Mouse (Mus musculus) olfactory bulb, adult 2 months (tissue): ENCODE measurements around the gene Tmem144.

Experiments
- CTCF ChIP-seq: fragments of 200-500 bp; IDR thresholded peaks from 2 replicates; pipeline ENCODE4 v1.5.1; 2012; ENCODE audit warnings: low read depth, mild to moderate bottlenecking, low read length, moderate library complexity; ENCODE audit not compliant: insufficient read depth
- POLR2A ChIP-seq: fragments of 200-500 bp; IDR thresholded peaks from 2 replicates; pipeline ENCODE4 v1.6.1; 2012; ENCODE audit warnings: mild to moderate bottlenecking, low read depth, low read length, moderate library complexity; ENCODE audit not compliant: insufficient read depth

DNA sequence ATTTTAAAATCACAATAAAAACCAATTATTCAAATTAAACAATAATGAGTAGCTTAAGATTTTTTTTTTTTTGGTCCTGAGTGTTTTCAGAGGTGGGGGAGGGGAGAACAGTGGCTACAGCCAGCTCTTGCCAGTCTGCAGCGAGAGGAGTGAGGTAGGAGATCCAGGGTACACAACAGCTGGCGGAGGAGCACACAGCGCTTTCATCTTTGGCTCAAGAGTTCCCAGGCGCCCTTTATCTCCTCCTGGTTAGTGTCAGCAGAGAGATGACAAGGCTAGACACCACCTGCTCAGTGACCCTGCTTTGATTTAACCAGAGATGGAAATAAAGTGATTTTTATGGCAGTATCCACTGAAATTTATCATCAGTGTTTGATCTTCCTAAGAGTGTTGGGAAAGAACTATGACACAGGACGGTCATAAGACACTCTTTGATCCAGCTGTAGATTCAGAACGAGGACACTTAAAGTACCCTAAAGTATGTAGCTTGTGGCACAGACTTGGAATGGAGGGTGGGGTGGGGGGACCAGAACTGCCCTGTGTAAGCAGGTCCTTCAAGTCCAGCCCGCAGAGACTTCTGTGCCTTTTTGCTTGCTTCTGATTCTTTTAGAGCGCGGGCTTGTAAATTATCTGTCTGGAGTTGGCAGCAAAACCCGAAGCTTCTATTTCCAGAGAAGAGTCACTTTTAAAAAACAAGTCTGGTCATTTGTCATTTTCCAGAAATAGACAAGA is 68.8 kb downstream of the Tmem144 start:
- no peak for TF ChIP-seq POLR2A
- TF ChIP-seq CTCF: no peak
